ENCODE assay signal across 8 mouse cellular contexts in genomic region chr2:93199531-93199974, GRCm38 (mm10). TPM values are rescaled to one million over a fixed set of nuclear protein-coding genes. Genes with fewer than 3 reads are reported as not detected.
DNase-seq lines count a peak whose midpoint lies in the region; ATAC-seq and TF ChIP-seq lines count a peak whose summit lies in the region.

No protein-coding gene starts in this region.

- H3K4me3 ChIP-seq in forebrain, embryonic 14.5 days (ENCODE audit: low read depth, low read length): no peak overlapping the region
- H3K4me3 ChIP-seq in midbrain, embryonic 10.5 days: no peak overlapping the region
- H3K4me3 ChIP-seq in stomach, postnatal 0 days (ENCODE audit: low read depth, low read length): no peak overlapping the region

- peak; percentile 94 for TF ChIP-seq CTCF in stomach, postnatal 0 days (IDR thresholded peaks at IDR 0.05; ENCODE audit: low read depth)

- 46% methylated on average over 13 of the region's 13 CpGs for WGBS in forebrain, embryonic 14.5 days
- 42% methylated on average over 13 of the region's 13 CpGs for WGBS in midbrain, embryonic 10.5 days
- 44% methylated on average over 13 of the region's 13 CpGs for WGBS in stomach, postnatal 0 days

- TF ChIP-seq EP300 in stomach, postnatal 0 days (optimal IDR thresholded peaks at IDR 0.05): no peak

- no peak overlapping the region for H3K9ac ChIP-seq in forebrain, embryonic 14.5 days (ENCODE audit: low read length)
- H3K9ac ChIP-seq in stomach, postnatal 0 days (ENCODE audit: low read length): no peak overlapping the region

- H3K27ac ChIP-seq in forebrain, embryonic 14.5 days (ENCODE audit: low read depth, low read length): no peak overlapping the region
- peak overlapping the region; percentile 58 for H3K27ac ChIP-seq in midbrain, embryonic 10.5 days (replicated peaks)
- H3K27ac ChIP-seq in stomach, postnatal 0 days (replicated peaks): no peak overlapping the region

- no peak overlapping the region for H3K4me2 ChIP-seq in forebrain, embryonic 14.5 days (ENCODE audit: low read length)
- H3K4me2 ChIP-seq in stomach, postnatal 0 days (replicated peaks; ENCODE audit: low read depth): no peak overlapping the region

- peak; percentile 47 for DNase-seq in right cerebral cortex, postnatal 14 days
- DNase-seq in right cerebral cortex, postnatal 25 days: no peak
- peak; percentile 42 for DNase-seq in c-Kit-positive CD71-positive TER-119-negative erythroid progenitor cells, embryonic 14.5 days (ENCODE audit: low read depth)
- DNase-seq in forebrain, embryonic 14.5 days (ENCODE audit: low spot score): peak; percentile 67
- DNase-seq in heart, postnatal 4 days: peak; percentile 83
- peak; percentile 73 to 75 for DNase-seq in layer of hippocampus, postnatal 10 days (ENCODE audit: low spot score in 2 of 2)
- DNase-seq in midbrain, embryonic 10.5 days (ENCODE audit: low spot score): peak; percentile 76
- DNase-seq in stomach, postnatal 0 days (ENCODE audit: low spot score): peak; percentile 59

- no peaks in the 10 kb centered on the region for H3K27me3 ChIP-seq in forebrain, embryonic 14.5 days (replicated peaks; ENCODE audit: control insufficient read depth, insufficient read depth, low read length)
- no peaks in the 10 kb centered on the region for H3K27me3 ChIP-seq in midbrain, embryonic 10.5 days (ENCODE audit: low read depth, poor library complexity, severe bottlenecking)
- no peaks in the 10 kb centered on the region for H3K27me3 ChIP-seq in stomach, postnatal 0 days (ENCODE audit: control insufficient read depth, insufficient read depth, low read length)

- H3K36me3 ChIP-seq in forebrain, embryonic 14.5 days (ENCODE audit: control insufficient read depth, insufficient read depth, low read length): peaks cover 68% of the 10 kb centered on the region
- peaks cover 97% of the 10 kb centered on the region for H3K36me3 ChIP-seq in midbrain, embryonic 10.5 days
- H3K36me3 ChIP-seq in stomach, postnatal 0 days (ENCODE audit: control insufficient read depth, insufficient read depth, low read length): peaks cover 3% of the 10 kb centered on the region; the same call in 1 of the 2 replicates

- peak; percentile 55 for ATAC-seq in forebrain, embryonic 14.5 days
- no peak; the same call in 1 of the 2 replicates for ATAC-seq in stomach, postnatal 0 days (ENCODE audit: low FRiP score, low TSS enrichment)

- no peaks in the 10 kb centered on the region for H3K9me3 ChIP-seq in forebrain, embryonic 14.5 days (replicated peaks; ENCODE audit: control insufficient read depth, low read length)
- H3K9me3 ChIP-seq in midbrain, embryonic 10.5 days (replicated peaks): no peaks in the 10 kb centered on the region
- H3K9me3 ChIP-seq in stomach, postnatal 0 days (ENCODE audit: control insufficient read depth, low read length): no peaks in the 10 kb centered on the region

- H3K4me1 ChIP-seq in forebrain, embryonic 14.5 days (ENCODE audit: control insufficient read depth, insufficient read depth, low read length): no peaks in the 10 kb centered on the region
- H3K4me1 ChIP-seq in midbrain, embryonic 10.5 days: peaks cover 78% of the 10 kb centered on the region
- H3K4me1 ChIP-seq in stomach, postnatal 0 days (replicated peaks; ENCODE audit: control insufficient read depth, insufficient read depth): no peaks in the 10 kb centered on the region

RNA-seq across cellular contexts. Expression of gene Trp53i11, which starts 12.2 kb away (rescaled TPM):
- 95.8 and 113 TPM in 2 replicates for polyA plus RNA-seq in forebrain, embryonic 14.5 days (2014; fragmentation: Nextera tagmentation; extraction: Ambion mirVana)
- 10 to 100 TPM; 79.0 to 82.5 TPM for total RNA-seq in heart, postnatal 4 days (2021)
- total RNA-seq in layer of hippocampus, postnatal 10 days (2021): 10 to 100 TPM; 50.8 to 51.5 TPM
- 171 and 214 TPM in 2 replicates for polyA plus RNA-seq in midbrain, embryonic 10.5 days (2016; fragmentation: Nextera tagmentation; extraction: Ambion mirVana)
- 17.3 and 27.8 TPM in 2 replicates for polyA plus RNA-seq in stomach, postnatal 0 days (2015; fragmentation: Nextera tagmentation; extraction: Ambion mirVana)
